In genomic region chr3:88553525-88553879, GRCm38 (mm10) we compare ENCODE assay signal across 8 mouse cellular contexts. TPM values are rescaled to one million over a fixed set of nuclear protein-coding genes. Genes with fewer than 3 reads are reported as not detected.
DNase-seq lines count a peak whose midpoint lies in the region; ATAC-seq and TF ChIP-seq lines count a peak whose summit lies in the region.

Gene Ubqln4, plus strand, starts transcription at chr3:88553758.

- no peaks in the 10 kb centered on the region for H3K27me3 ChIP-seq in MEL (ENCODE audit: control insufficient read depth in 1 of 2, insufficient read depth in 2 of 2, low read length in 2 of 2)
- H3K27me3 ChIP-seq in hindbrain, embryonic 11.5 days (ENCODE audit: control insufficient read depth, insufficient read depth, low read length): no peaks in the 10 kb centered on the region

- peaks cover 24% of the 10 kb centered on the region for H3K79me2 ChIP-seq in MEL (ENCODE audit: control insufficient read depth, insufficient read depth, low read length, poor library complexity)

- no peaks in the 10 kb centered on the region for H3K9me3 ChIP-seq in MEL (replicated peaks; ENCODE audit: insufficient read depth, low read length)
- no peaks in the 10 kb centered on the region for H3K9me3 ChIP-seq in hindbrain, embryonic 11.5 days (ENCODE audit: control insufficient read depth, low read length)

- peak; percentile 66 to 94 for TF ChIP-seq POLR2A in MEL (IDR thresholded peaks at IDR 0.05; ENCODE audit: control insufficient read depth in 1 of 2, insufficient read depth in 1 of 2, low read depth in 1 of 2, low read length in 2 of 2, poor library complexity in 1 of 2)

- peaks cover 6 to 9% of the 10 kb centered on the region in 2 experiments for H3K36me3 ChIP-seq in MEL (ENCODE audit: control insufficient read depth in 1 of 2, insufficient read depth in 2 of 2, low read length in 2 of 2)
- peaks cover 9% of the 10 kb centered on the region; the same call in 1 of the 2 replicates for H3K36me3 ChIP-seq in hindbrain, embryonic 11.5 days (ENCODE audit: control insufficient read depth, insufficient read depth, low read length)

- H3K27ac ChIP-seq in MEL (ENCODE audit: control insufficient read depth, low read depth, low read length): peak within 1 kb of the TSS; percentile 91
- H3K27ac ChIP-seq in hindbrain, embryonic 11.5 days (ENCODE audit: low read depth, low read length): peak within 1 kb of the TSS; percentile 89

- peak within 1 kb of the TSS; percentile 69 for H3K4me2 ChIP-seq in hindbrain, embryonic 11.5 days (replicated peaks; ENCODE audit: low read depth, low read length)

- peaks cover 3 to 5% of the 10 kb centered on the region in 2 experiments; a peak in 2 of 4 replicates for H3K4me1 ChIP-seq in MEL (ENCODE audit: control insufficient read depth in 1 of 2, insufficient read depth in 2 of 2, low read length in 2 of 2)
- peaks cover 2% of the 10 kb centered on the region; the same call in 1 of the 2 replicates for H3K4me1 ChIP-seq in hindbrain, embryonic 11.5 days (replicated peaks; ENCODE audit: control insufficient read depth, insufficient read depth, low read length)

- no peak for TF ChIP-seq RAD21 in MEL (IDR thresholded peaks at IDR 0.05; ENCODE audit: low read depth, low read length)

- ATAC-seq in hindbrain, embryonic 11.5 days (ENCODE audit: low FRiP score): peak; percentile 92

- TF ChIP-seq EP300 in MEL (IDR thresholded peaks at IDR 0.05; ENCODE audit: low read depth in 1 of 2, low read length in 2 of 2): no peak

- WGBS in hindbrain, embryonic 11.5 days: under 1% methylated on average over 23 of the region's 37 CpGs

- DNase-seq in MEL (ENCODE audit: low read depth, low spot score): peak; percentile 94
- DNase-seq in cerebellum, adult 9-10 months: peak; percentile 88
- peak; percentile 77 to 89 for DNase-seq in frontal cortex, postnatal 10 days (ENCODE audit: low spot score in 2 of 2)
- DNase-seq in hindbrain, embryonic 11.5 days (ENCODE audit: low spot score): peak; percentile 97
- DNase-seq in layer of hippocampus, postnatal 10 days (ENCODE audit: low spot score in 2 of 2): peak; percentile 93 to 94
- peak; percentile 94 for DNase-seq in lung, postnatal 10 days
- peak; percentile 96 for DNase-seq in ovary, postnatal 14 days (ENCODE audit: low spot score)
- peak; percentile 73 to 88 for DNase-seq in thymus, postnatal 10 days (ENCODE audit: low spot score in 2 of 2)

- peak within 1 kb of the TSS; percentile 84 to 90 for H3K4me3 ChIP-seq in MEL (ENCODE audit: control insufficient read depth in 1 of 2, insufficient read depth in 1 of 2, low read depth in 2 of 2, low read length in 2 of 2)
- peak within 1 kb of the TSS; percentile 64 for H3K4me3 ChIP-seq in hindbrain, embryonic 11.5 days (ENCODE audit: low read depth, low read length)

- peak within 1 kb of the TSS; percentile 93 for H3K9ac ChIP-seq in MEL (ENCODE audit: control insufficient read depth, low read depth, low read length, poor library complexity, severe bottlenecking)
- H3K9ac ChIP-seq in hindbrain, embryonic 11.5 days (ENCODE audit: low read depth, low read length): peak within 1 kb of the TSS; percentile 72

- TF ChIP-seq CTCF in MEL (IDR thresholded peaks at IDR 0.05 in 2 of 3, conservative IDR thresholded peaks at IDR 0.05 in 1 of 3; ENCODE audit: control insufficient read depth in 1 of 3, insufficient read depth in 1 of 3, low read depth in 2 of 3, low read length in 3 of 3, poor library complexity in 1 of 3, severe bottlenecking in 1 of 3): peak; percentile 55 to 95 (median 74); a peak in 5 of 6 replicates

TF ChIP-seq in MEL, 35 proteins besides CTCF, POLR2A, EP300 and RAD21:
- TF ChIP-seq TCF12 (IDR thresholded peaks at IDR 0.05; ENCODE audit: low read depth, low read length): peak; percentile 73
- no peak for TF ChIP-seq MEF2A (IDR thresholded peaks at IDR 0.05; ENCODE audit: extremely low read depth, insufficient replicate concordance, low read depth, low read length, poor library complexity, severe bottlenecking)
- no peak for TF ChIP-seq USF1 (IDR thresholded peaks at IDR 0.05; ENCODE audit: low read depth, low read length)
- TF ChIP-seq POLR2AphosphoS5 (IDR thresholded peaks at IDR 0.05; ENCODE audit: borderline replicate concordance, low read depth, low read length): 0 out of 2 replicates have a peak, but pooled peaks have one; percentile 3
- TF ChIP-seq MAZ (IDR thresholded peaks at IDR 0.05; ENCODE audit: low read depth, low read length): peak; percentile 98
- TF ChIP-seq MYC (IDR thresholded peaks at IDR 0.05; ENCODE audit: low read depth, low read length): no peak; the same call in 1 of the 2 replicates
- no peak for TF ChIP-seq RCOR1 (IDR thresholded peaks at IDR 0.05; ENCODE audit: low read depth, low read length)
- TF ChIP-seq SIN3A (IDR thresholded peaks at IDR 0.05; ENCODE audit: low read length): peak; percentile 73; the same call in 1 of the 2 replicates
- TF ChIP-seq GATA1 (IDR thresholded peaks at IDR 0.05; ENCODE audit: low read depth, low read length): no peak
- TF ChIP-seq JUND (IDR thresholded peaks at IDR 0.05; ENCODE audit: low read depth, low read length): no peak
- TF ChIP-seq E2F4 (IDR thresholded peaks at IDR 0.05; ENCODE audit: borderline replicate concordance, low read depth, low read length): 0 out of 2 replicates have a peak, but pooled peaks have one; percentile 57
- peak; percentile 63 for TF ChIP-seq NRF1 (IDR thresholded peaks at IDR 0.05; ENCODE audit: insufficient read depth, low read depth, low read length, poor library complexity, severe bottlenecking)
- TF ChIP-seq ZMIZ1 (IDR thresholded peaks at IDR 0.05; ENCODE audit: low read depth, low read length): no peak; the same call in none of the 2 replicates
- peak; percentile 43; the same call in 1 of the 2 replicates for TF ChIP-seq ELF1 (IDR thresholded peaks at IDR 0.05; ENCODE audit: low read depth, low read length)
- peak; percentile 73; the same call in 1 of the 2 replicates for TF ChIP-seq HCFC1 (IDR thresholded peaks at IDR 0.05; ENCODE audit: low read depth, low read length)
- TF ChIP-seq MYB (IDR thresholded peaks at IDR 0.05; ENCODE audit: low read depth, low read length): no peak
- TF ChIP-seq TBP (IDR thresholded peaks at IDR 0.05; ENCODE audit: low read depth, low read length): no peak
- TF ChIP-seq MAX (IDR thresholded peaks at IDR 0.05; ENCODE audit: low read length): peak; percentile 49; the same call in 1 of the 2 replicates
- no peak; the same call in 1 of the 2 replicates for TF ChIP-seq SMC3 (IDR thresholded peaks at IDR 0.05; ENCODE audit: low read depth, low read length)
- peak; percentile 75; the same call in 1 of the 2 replicates for TF ChIP-seq MXI1 (IDR thresholded peaks at IDR 0.05; ENCODE audit: low read depth, low read length)
- no peak for TF ChIP-seq BHLHE40 (IDR thresholded peaks at IDR 0.05; ENCODE audit: borderline replicate concordance, low read depth, low read length)
- no peak for TF ChIP-seq USF2 (IDR thresholded peaks at IDR 0.05; ENCODE audit: borderline replicate concordance in 1 of 2, insufficient read depth in 1 of 2, low read depth in 1 of 2, low read length in 2 of 2)
- TF ChIP-seq CHD1 (IDR thresholded peaks at IDR 0.05; ENCODE audit: low read depth, low read length): peak; percentile 90; the same call in 1 of the 2 replicates
- TF ChIP-seq POLR2AphosphoS2 (IDR thresholded peaks at IDR 0.05; ENCODE audit: low read length): peak; percentile 66
- TF ChIP-seq ZNF384 (IDR thresholded peaks at IDR 0.05; ENCODE audit: low read depth, low read length): no peak
- TF ChIP-seq ZKSCAN1 (IDR thresholded peaks at IDR 0.05; ENCODE audit: low read depth, low read length): no peak
- no peak for TF ChIP-seq MAFK (IDR thresholded peaks at IDR 0.05; ENCODE audit: borderline replicate concordance, low read depth, low read length)
- TF ChIP-seq ETS1 (IDR thresholded peaks at IDR 0.05; ENCODE audit: low read depth, low read length): 0 out of 2 replicates have a peak, but pooled peaks have one; percentile 30
- TF ChIP-seq NELFE (IDR thresholded peaks at IDR 0.05; ENCODE audit: low read depth, low read length): peak; percentile 92
- no peak for TF ChIP-seq ZC3H11A (IDR thresholded peaks at IDR 0.05; ENCODE audit: low read depth, low read length)
- no peak for TF ChIP-seq UBTF (IDR thresholded peaks at IDR 0.05; ENCODE audit: borderline replicate concordance, insufficient read depth, low read depth, low read length)
- TF ChIP-seq GABPA (IDR thresholded peaks at IDR 0.05; ENCODE audit: low read depth, low read length): peak; percentile 48; the same call in 1 of the 2 replicates
- TF ChIP-seq CHD2 (IDR thresholded peaks at IDR 0.05; ENCODE audit: low read length): no peak
- no peak for TF ChIP-seq TAL1 (IDR thresholded peaks at IDR 0.05; ENCODE audit: low read length)
- no peak; the same call in 1 of the 2 replicates for TF ChIP-seq KAT2A (conservative IDR thresholded peaks at IDR 0.05; ENCODE audit: low read depth, low read length)

RNA-seq across cellular contexts. Expression of gene Ubqln4, which starts in this region (rescaled TPM):
- total RNA-seq in MEL (2012; rRNA removed): 73.0 and 83.0 TPM in 2 replicates
- polyA plus RNA-seq in MEL (2012; ENCODE audit: insufficient read depth in 1 of 2, insufficient read length in 2 of 2, low read depth in 1 of 2, low replicate concordance in 2 of 2, missing spikeins in 1 of 2): 100 to 1,000 TPM in 1 of 2 experiments, 10 to 100 TPM in 1; 43.6 to 171 TPM
- polyA plus RNA-seq in hindbrain, embryonic 11.5 days (2014; fragmentation: Nextera tagmentation; extraction: Ambion mirVana): 62.6 and 66.3 TPM in 2 replicates
- total RNA-seq in layer of hippocampus, postnatal 10 days (2021): 10 to 100 TPM; 79.9 to 81.8 TPM

Comparison
In these comparisons a context has a peak if more than half of its experiments do, and no peak if none do; other contexts are left out.
1. Peak in every context shown above with its lines: DNase-seq, ATAC-seq, H3K4me3 ChIP-seq and H3K27ac ChIP-seq.